Mouse (Mus musculus) layer of hippocampus, postnatal 14 days (tissue): Measurements from ENCODE around the gene Evi5. TPM values are rescaled to one million over a fixed set of nuclear protein-coding genes. Genes with fewer than 3 reads are reported as not detected.

Experiments
- DNase-seq, 2 experiments: peaks; one replicate each; pipeline ENCODE4 v3.0.0; 2021 to 2022; ENCODE audit warnings: low spot score in 2 of 2, mixed read lengths in 1 of 2
- total RNA-seq, 2 experiments: library from RNA; stranded (reverse); gene quantifications; 2 replicates each; pipeline ENCODE4 v1.2.3; 2021

Evi5 gene
- total RNA-seq, 2 experiments from 2014 or later, result 66.6 to 68.9 TPM

GRCm38 (mm10) chr5:107719786-107720185, 155.1 kb downstream of the Evi5 start:
- DNase-seq, result no peak

GRCm38 (mm10) chr5:107719209-107719608, 155.7 kb downstream of the Evi5 start:
- DNase-seq, result no peak

GRCm38 (mm10) chr5:107717871-107718361, 157.0 kb downstream of the Evi5 start:
- DNase-seq, result no peak

- no peak for DNase-seq
Measured at GRCm38 (mm10) chr5:107711689-107712088, 163.2 kb downstream of the Evi5 start.

GRCm38 (mm10) chr5:107708124-107708797, 166.6 kb downstream of the Evi5 start:
- no peak for DNase-seq

GRCm38 (mm10) chr5:107706262-107706661, 168.6 kb downstream of the Evi5 start:
- no peak for DNase-seq

- DNase-seq, result no peak
Measured at GRCm38 (mm10) chr5:107705756-107706155, 169.2 kb downstream of the Evi5 start.

GRCm38 (mm10) chr5:107703207-107703763, 171.6 kb downstream of the Evi5 start:
- no peak for DNase-seq

GRCm38 (mm10) chr5:107701658-107702057, 173.2 kb downstream of the Evi5 start:
- DNase-seq, result no peak

- DNase-seq, result no peak
Measured at GRCm38 (mm10) chr5:107700873-107701272, 174.0 kb downstream of the Evi5 start.

- no peak for DNase-seq
Measured at GRCm38 (mm10) chr5:107698888-107699287, 176.0 kb downstream of the Evi5 start.

- DNase-seq, result no peak
Measured at GRCm38 (mm10) chr5:107695019-107695418, 179.9 kb downstream of the Evi5 start.

Other genes starting within 250 kb of the Evi5 start
- gene Gfi1, start 149.1 kb downstream of the Evi5 start, total RNA-seq, result not detected
- not detected for gene Ube2d2b, start 45.0 kb downstream of the Evi5 start, total RNA-seq
- 100 to 1,000 TPM in 1 of 2 experiments, 10 to 100 TPM in 1; 97.2 to 112 TPM for gene Rpl5, start 25.4 kb upstream of the Evi5 start, total RNA-seq
- 10 to 100 TPM; 33.2 to 44.4 TPM for gene Fam69a, start 112.0 kb upstream of the Evi5 start, total RNA-seq
- gene Mtf2, start 190.6 kb upstream of the Evi5 start, total RNA-seq, result 10 to 100 TPM; 44.8 to 45.4 TPM